Mouse (Mus musculus) MEL (cell line): ENCODE data around the gene Zzz3.

Experiments
- CTCF ChIP-seq, 3 experiments: IDR thresholded peaks in 2 of 3; conservative IDR thresholded peaks in 1 of 3; 2 replicates each; pipeline ENCODE4 v1.5.1; 2011 to 2012; ENCODE audit warnings: low read length in 3 of 3, low read depth in 2 of 3, mild to moderate bottlenecking in 2 of 3, improper control_type of control experiment in 1 of 3, inconsistent platforms in 1 of 3, mixed read lengths in 1 of 3, moderate library complexity in 1 of 3; ENCODE audit not compliant: control insufficient read depth in 1 of 3, insufficient read depth in 1 of 3, poor library complexity in 1 of 3, severe bottlenecking in 1 of 3
- POLR2A ChIP-seq, 2 experiments: IDR thresholded peaks; 2 replicates each; pipeline ENCODE4 v1.6.1; 2011 to 2012; ENCODE audit warnings: low read length in 2 of 2, mild to moderate bottlenecking in 2 of 2, control low read depth in 1 of 2, improper control_type of control experiment in 1 of 2, low read depth in 1 of 2, moderate library complexity in 1 of 2; ENCODE audit not compliant: control insufficient read depth in 1 of 2, insufficient read depth in 1 of 2, poor library complexity in 1 of 2
- SMC3 ChIP-seq: IDR thresholded peaks from 2 replicates; pipeline ENCODE4 v1.6.1; 2011; ENCODE audit warnings: low read depth, low read length, improper control_type of control experiment
- TBP ChIP-seq: IDR thresholded peaks from 2 replicates; pipeline ENCODE4 v1.8.0; 2011; ENCODE audit warnings: low read depth, low read length, improper control_type of control experiment
- UBTF ChIP-seq: IDR thresholded peaks from 2 replicates; pipeline ENCODE4 v1.6.1; 2012; ENCODE audit warnings: low read depth, mild to moderate bottlenecking, inconsistent platforms, low read length, improper control_type of control experiment, moderate library complexity, borderline replicate concordance; ENCODE audit not compliant: insufficient read depth

DNA sequence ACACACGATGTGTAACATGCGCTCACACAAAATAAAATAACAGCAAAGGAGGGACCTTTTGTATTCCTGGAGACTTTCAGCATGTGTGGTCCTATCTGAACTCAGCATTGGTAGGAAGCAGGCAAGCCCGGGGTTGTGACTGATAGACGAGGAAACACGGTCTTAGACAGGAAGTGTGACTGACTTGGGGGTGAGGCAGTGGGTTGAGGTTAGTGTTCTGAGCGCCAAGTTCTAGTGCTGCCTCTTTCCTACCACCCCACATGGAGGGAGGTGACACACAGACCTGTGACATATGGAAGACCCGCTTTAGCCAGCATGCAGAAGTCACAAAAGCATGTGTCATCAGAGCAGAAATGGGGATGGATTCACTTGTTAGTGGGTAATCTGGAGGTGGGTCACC, 114.0 kb downstream of the Zzz3 start:
- TF ChIP-seq TBP (no peak), SMC3 (no peak), UBTF (no peak), CTCF (IDR thresholded peaks at IDR 0.05 in 2 of 3, conservative IDR thresholded peaks at IDR 0.05 in 1 of 3; ENCODE audit: control insufficient read depth in 1 of 3, insufficient read depth in 1 of 3, low read depth in 2 of 3, low read length in 3 of 3, poor library complexity in 1 of 3, severe bottlenecking in 1 of 3) (no peak), POLR2A (IDR thresholded peaks at IDR 0.05; ENCODE audit: control insufficient read depth in 1 of 2, insufficient read depth in 1 of 2, low read depth in 1 of 2, low read length in 2 of 2, poor library complexity in 1 of 2) (no peak)
